Mouse (Mus musculus): ENCODE measurements around the gene Timm44.
"Not testable (repeated sequence)": the region's sequence is repeated elsewhere in the genome, so short reads cannot be mapped to it uniquely, and the experiment has no call there.

Timm44 gene

GRCm38 (mm10) chr8:4265160-4265914, 10.4 kb downstream of the Timm44 start:
- DNase-seq (ENCODE audit: low spot score in 2 of 2), result no peak

- DNase-seq (ENCODE audit: low spot score in 2 of 2), result peak in 1 of 2 experiments; percentile 50
Measured at GRCm38 (mm10) chr8:4263105-4263791, 12.5 kb downstream of the Timm44 start.

GRCm38 (mm10) chr8:4259805-4260170, 15.9 kb downstream of the Timm44 start:
- DNase-seq (ENCODE audit: low spot score in 2 of 2), result no peak

GRCm38 (mm10) chr8:4259125-4259804, 16.4 kb downstream of the Timm44 start, which contains the start of gene Ctxn1:
TSS of gene Ctxn1 (minus strand) at chr8:4259274.
- DNase-seq (ENCODE audit: low spot score in 2 of 2), result peak; percentile 93

- DNase-seq (ENCODE audit: low spot score in 2 of 2), result peak in 1 of 2 experiments; percentile 60
Measured at GRCm38 (mm10) chr8:4258678-4259077, 17.0 kb downstream of the Timm44 start.

- peak; percentile 84 to 86 for DNase-seq (ENCODE audit: low spot score in 2 of 2)
Measured at GRCm38 (mm10) chr8:4258233-4258632, 17.5 kb downstream of the Timm44 start.

GRCm38 (mm10) chr8:4257350-4257749, 18.4 kb downstream of the Timm44 start:
- no peak for DNase-seq (ENCODE audit: low spot score in 2 of 2)

- DNase-seq (ENCODE audit: low spot score in 2 of 2), result peak; percentile 85 to 91
Measured at GRCm38 (mm10) chr8:4256911-4257310, 18.8 kb downstream of the Timm44 start.

- DNase-seq (ENCODE audit: low spot score in 2 of 2), result not testable (repeated sequence)
Measured at GRCm38 (mm10) chr8:4255471-4255870, 20.2 kb downstream of the Timm44 start.

- DNase-seq (ENCODE audit: low spot score in 2 of 2), result peak in 1 of 2 experiments; percentile 76
Measured at GRCm38 (mm10) chr8:4254001-4254400, 21.7 kb downstream of the Timm44 start.

- DNase-seq (ENCODE audit: low spot score in 2 of 2), result peak; percentile 95 to 96
Measured at GRCm38 (mm10) chr8:4252934-4253841, 22.5 kb downstream of the Timm44 start, which contains the start of gene Snapc2. TSS of gene Snapc2 (plus strand) at chr8:4253080.

GRCm38 (mm10) chr8:4252116-4252760, 23.5 kb downstream of the Timm44 start:
- no peak for DNase-seq (ENCODE audit: low spot score in 2 of 2)

- peak; percentile 83 to 86 for DNase-seq (ENCODE audit: low spot score in 2 of 2)
Measured at GRCm38 (mm10) chr8:4250306-4250970, 25.3 kb downstream of the Timm44 start.

- DNase-seq (ENCODE audit: low spot score in 2 of 2), result no peak
Measured at GRCm38 (mm10) chr8:4249213-4249612, 26.5 kb downstream of the Timm44 start.

- no peak for DNase-seq (ENCODE audit: low spot score in 2 of 2)
Measured at GRCm38 (mm10) chr8:4247951-4248540, 27.7 kb downstream of the Timm44 start, which contains the start of gene Tgfbr3l. TSS of gene Tgfbr3l (plus strand) at chr8:4248214.

- no peak for DNase-seq (ENCODE audit: low spot score in 2 of 2)
Measured at GRCm38 (mm10) chr8:4247241-4247640, 28.5 kb downstream of the Timm44 start.

GRCm38 (mm10) chr8:4245737-4246136, 30.0 kb downstream of the Timm44 start:
- DNase-seq (ENCODE audit: low spot score in 2 of 2), result no peak

- no peak for DNase-seq (ENCODE audit: low spot score in 2 of 2)
Measured at GRCm38 (mm10) chr8:4245061-4245460, 30.7 kb downstream of the Timm44 start.

GRCm38 (mm10) chr8:4239193-4239890, 36.4 kb downstream of the Timm44 start:
- DNase-seq (ENCODE audit: low spot score in 2 of 2), result no peak
